Mouse (Mus musculus): ENCODE results near the gene 6330403K07Rik. TPM values are rescaled to one million over a fixed set of nuclear protein-coding genes. Genes with fewer than 3 reads are reported as not detected.

The 6330403K07Rik gene
- total RNA-seq (2023): not detected

GRCm38 (mm10) chr11:71033163-71033761 lies at the start of gene 6330403K07Rik:
Gene 6330403K07Rik, minus strand, starts transcription at chr11:71033513.

GRCm38 (mm10) chr11:71019201-71020068 lies 13.9 kb downstream of the 6330403K07Rik start, which contains the start of the genes Mis12 and Derl2:
Gene Mis12, plus strand, starts transcription at chr11:71019611.
Gene Derl2, minus strand, starts transcription at chr11:71019841.

GRCm38 (mm10) chr11:71004316-71004773 lies 29.0 kb downstream of the 6330403K07Rik start, which contains the start of gene Dhx33:
Gene Dhx33, minus strand, starts transcription at chr11:71004437.

GRCm38 (mm10) chr11:70982557-70983228 lies 50.6 kb downstream of the 6330403K07Rik start, which contains the start of gene C1qbp:
Gene C1qbp, minus strand, starts transcription at chr11:70983026.

Other genes starting within 250 kb of the 6330403K07Rik start
- 10 to 100 TPM; 28.9 to 29.8 TPM for gene Scimp, start 220.9 kb downstream of the 6330403K07Rik start, total RNA-seq (2023)
- gene Rabep1, start 188.7 kb downstream of the 6330403K07Rik start, total RNA-seq (2023): 10 to 100 TPM; 57.1 to 57.7 TPM
- gene Nup88, start 63.5 kb downstream of the 6330403K07Rik start, total RNA-seq (2023): 100 to 1,000 TPM; 109 to 131 TPM
- gene Rpain, start 63.3 kb downstream of the 6330403K07Rik start, total RNA-seq (2023): 10 to 100 TPM; 56.6 to 60.3 TPM
- 10 to 100 TPM; 79.5 to 82.5 TPM for gene C1qbp, start 50.5 kb downstream of the 6330403K07Rik start, total RNA-seq (2023)
- gene Dhx33, start 29.1 kb downstream of the 6330403K07Rik start, total RNA-seq (2023): 10 to 100 TPM; 34.5 to 41.6 TPM
- gene Mis12, start 13.9 kb downstream of the 6330403K07Rik start, total RNA-seq (2023): 10 to 100 TPM; 13.4 to 19.7 TPM
- gene Derl2, start 13.7 kb downstream of the 6330403K07Rik start, total RNA-seq (2023): 10 to 100 TPM; 30.2 to 33.7 TPM
- gene Nlrp1a, start 111.2 kb upstream of the 6330403K07Rik start, total RNA-seq (2023): 1 to 10 TPM; 2.8 to 2.9 TPM
- gene Nlrp1b, start 197.2 kb upstream of the 6330403K07Rik start, total RNA-seq (2023): 1 to 10 TPM; 2.6 to 4.3 TPM

Measured in B cell, adult 67 days (primary cell).